Mouse (Mus musculus) ES-Bruce4 (cell line): Measurements from ENCODE around the gene Plce1. TPM values are rescaled to one million over a fixed set of nuclear protein-coding genes. Genes with fewer than 3 reads are reported as not detected.

Experiments
- H3K27ac ChIP-seq: 2 replicates; pipeline ENCODE4 v1.5.1; 2012; ENCODE audit warnings: low read length, inconsistent platforms; ENCODE audit not compliant: insufficient read depth
- H3K27me3 ChIP-seq: 2 replicates; pipeline ENCODE4 v1.6.1; 2012; ENCODE audit warnings: mild to moderate bottlenecking, low read length, inconsistent platforms; ENCODE audit not compliant: control insufficient read depth, poor library complexity, insufficient read depth, severe bottlenecking
- H3K36me3 ChIP-seq: 2 replicates; pipeline ENCODE4 v1.6.1; 2012; ENCODE audit warnings: inconsistent platforms, mild to moderate bottlenecking, low read length, moderate library complexity; ENCODE audit not compliant: control insufficient read depth, poor library complexity, insufficient read depth, severe bottlenecking
- H3K4me1 ChIP-seq: one replicate; pipeline ENCODE4 v1.8.1; 2011; ENCODE audit warnings: low read length; ENCODE audit not compliant: control insufficient read depth, insufficient read depth
- H3K4me3 ChIP-seq: 2 replicates; pipeline ENCODE4 v1.5.1; 2011; ENCODE audit warnings: low read depth, mild to moderate bottlenecking, low read length
- H3K9ac ChIP-seq: 2 replicates; pipeline ENCODE4 v1.6.1; 2012; ENCODE audit warnings: low read depth, mild to moderate bottlenecking, inconsistent platforms; ENCODE audit not compliant: poor library complexity, severe bottlenecking
- H3K9me3 ChIP-seq: replicated peaks from 2 replicates; pipeline ENCODE4 v1.6.1; 2012; ENCODE audit warnings: mild to moderate bottlenecking, low read length, inconsistent platforms; ENCODE audit not compliant: control insufficient read depth, poor library complexity, insufficient read depth, severe bottlenecking
- CTCF ChIP-seq: IDR thresholded peaks from one replicate; pipeline ENCODE4 v1.8.1; 2011; ENCODE audit warnings: low read depth, low read length
- EP300 ChIP-seq: IDR thresholded peaks from 2 replicates; pipeline ENCODE4 v1.6.1; 2011; ENCODE audit warnings: low read depth, low read length; ENCODE audit not compliant: insufficient read depth
- POLR2A ChIP-seq: IDR thresholded peaks from one replicate; pipeline ENCODE4 v1.8.1; 2011; ENCODE audit warnings: low read length; ENCODE audit not compliant: insufficient read depth
- polyA plus RNA-seq: library from polyadenylated mRNA; stranded (reverse); fragments of >200 nt; gene quantifications from 2 replicates; pipeline ENCODE4 v1.2.4, GENCODE M21; 2011; ENCODE audit warnings: low read depth; ENCODE audit not compliant: missing spikeins, insufficient read depth, insufficient read length

Plce1 gene
- polyA plus RNA-seq: 2.8 and 3.7 TPM in 2 replicates

- Histone ChIP-seq H3K4me1 (no peaks in the 10 kb centered on the region), H3K27me3 (peaks cover 7% of the 10 kb centered on the region; the same call in 1 of the 2 replicates)
These were observed at the start of gene Plce1 for GRCm38 (mm10) chr19:38480731-38481621. TSS of gene Plce1 (plus strand) at chr19:38481109.

GRCm38 (mm10) chr19:38431326-38431725 lies 49.6 kb upstream of the Plce1 start:
- no peaks in the 10 kb centered on the region for H3K4me1 ChIP-seq
- H3K27me3 ChIP-seq: no peaks in the 10 kb centered on the region
- H3K36me3 ChIP-seq: no peaks in the 10 kb centered on the region
- TF ChIP-seq POLR2A (no peak), CTCF (no peak), EP300 (no peak)
- H3K4me3 ChIP-seq: no peak overlapping the region
- no peaks in the 10 kb centered on the region for H3K9me3 ChIP-seq
- H3K27ac ChIP-seq: no peak overlapping the region
- no peak overlapping the region for H3K9ac ChIP-seq

More at GRCm38 (mm10) chr19:38480731-38481621, at the start of gene Plce1:
- TF ChIP-seq CTCF (no peak), EP300 (no peak), POLR2A (no peak)
- Histone ChIP-seq H3K9me3 (no peaks in the 10 kb centered on the region), H3K27ac (no peak within 1 kb of the TSS), H3K9ac (peak within 1 kb of the TSS; percentile 78), H3K36me3 (no peaks in the 10 kb centered on the region), H3K4me3 (peak within 1 kb of the TSS; percentile 81)

DNA sequence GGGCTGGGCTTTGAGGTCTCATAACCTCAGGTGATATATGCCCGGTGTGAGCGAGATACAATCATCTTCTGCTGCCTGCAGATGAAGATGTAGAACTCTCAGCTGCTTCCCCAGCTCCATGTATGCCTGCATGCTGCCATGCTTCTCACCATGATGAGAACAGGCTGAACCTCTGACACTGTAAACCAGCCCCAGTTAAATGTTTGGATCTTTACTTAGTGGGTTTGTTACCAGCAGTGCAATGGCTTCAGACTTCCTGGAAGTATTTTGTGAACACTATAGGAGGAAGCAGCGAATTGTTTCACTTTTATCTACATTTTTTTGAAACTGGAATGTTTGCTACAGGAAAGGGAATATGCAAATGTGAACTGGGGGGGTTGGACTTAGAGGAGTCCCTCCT lies 48.9 kb upstream of the Plce1 start:
- no peak overlapping the region for H3K4me3 ChIP-seq
- no peaks in the 10 kb centered on the region for H3K36me3 ChIP-seq

DNA sequence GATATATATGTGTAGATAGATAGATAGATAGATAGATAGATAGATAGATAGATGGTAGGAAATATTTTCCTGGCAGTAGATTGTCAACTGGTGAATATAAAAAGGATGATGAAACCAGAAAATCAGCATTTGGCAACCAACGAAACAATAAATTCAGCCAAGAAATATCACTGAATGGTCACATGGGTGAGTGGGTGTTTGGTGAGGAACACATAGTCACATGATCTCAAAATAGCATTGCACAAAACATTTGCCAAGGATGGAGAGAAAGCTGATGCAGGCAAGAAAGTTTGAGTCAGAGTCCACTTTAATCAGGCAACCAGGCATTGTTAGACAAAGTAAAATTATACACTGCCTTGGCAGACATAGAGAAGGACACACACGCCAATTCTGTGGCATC lies 47.5 kb upstream of the Plce1 start:
- H3K9ac ChIP-seq: no peak overlapping the region
- no peak for TF ChIP-seq EP300
- TF ChIP-seq POLR2A: no peak
- no peak for TF ChIP-seq CTCF
- H3K4me1 ChIP-seq: no peaks in the 10 kb centered on the region
- no peaks in the 10 kb centered on the region for H3K9me3 ChIP-seq
- no peaks in the 10 kb centered on the region for H3K27me3 ChIP-seq
- no peak overlapping the region for H3K4me3 ChIP-seq
- H3K27ac ChIP-seq: no peak overlapping the region
- H3K36me3 ChIP-seq: no peaks in the 10 kb centered on the region

More for the DNA sequence above, 48.9 kb upstream of the Plce1 start:
- Histone ChIP-seq H3K4me1 (no peaks in the 10 kb centered on the region), H3K9me3 (no peaks in the 10 kb centered on the region), H3K27me3 (no peaks in the 10 kb centered on the region), H3K9ac (no peak overlapping the region), H3K27ac (no peak overlapping the region)
- TF ChIP-seq EP300: no peak

DNA sequence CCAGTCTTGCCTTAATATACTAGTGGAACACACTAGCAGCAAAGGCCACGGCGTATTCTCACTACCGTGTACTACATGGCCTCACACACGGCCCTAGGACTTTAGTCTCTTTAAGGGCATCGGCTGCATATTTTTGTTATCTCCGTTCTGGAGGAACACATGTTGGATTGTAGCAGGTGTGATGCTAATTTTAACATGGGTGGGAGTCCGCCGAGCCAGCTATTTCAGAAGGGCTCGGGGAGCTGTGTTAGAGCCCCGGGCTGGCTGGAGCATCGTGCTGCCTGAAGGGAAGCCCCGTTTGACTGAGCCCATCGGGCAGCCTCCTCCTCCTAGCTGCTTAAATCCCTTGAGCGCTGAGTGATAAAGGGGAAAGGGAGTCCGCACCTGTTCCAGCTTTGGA lies 45.7 kb upstream of the Plce1 start:
- H3K27ac ChIP-seq: no peak overlapping the region
- no peaks in the 10 kb centered on the region for H3K9me3 ChIP-seq
- no peak overlapping the region for H3K9ac ChIP-seq
- H3K4me1 ChIP-seq: no peaks in the 10 kb centered on the region
- TF ChIP-seq EP300 (no peak), CTCF (no peak), POLR2A (no peak)
- H3K36me3 ChIP-seq: no peaks in the 10 kb centered on the region
- H3K4me3 ChIP-seq: no peak overlapping the region
- H3K27me3 ChIP-seq: no peaks in the 10 kb centered on the region

GRCm38 (mm10) chr19:38441860-38442259 lies 39.0 kb upstream of the Plce1 start:
- Histone ChIP-seq H3K4me1 (no peaks in the 10 kb centered on the region), H3K27ac (no peak overlapping the region), H3K36me3 (no peaks in the 10 kb centered on the region), H3K27me3 (no peaks in the 10 kb centered on the region), H3K4me3 (no peak overlapping the region), H3K9ac (no peak overlapping the region), H3K9me3 (no peaks in the 10 kb centered on the region)
- TF ChIP-seq CTCF (no peak), POLR2A (no peak), EP300 (no peak)
